Mouse (Mus musculus) testis, adult 2 months (tissue): ENCODE results near the gene Gm37240.

ENCODE experiments used
- CTCF ChIP-seq: fragments of 200-500 bp; IDR thresholded peaks from 2 replicates; pipeline ENCODE4 v1.5.1; 2012; ENCODE audit warnings: low read depth, mild to moderate bottlenecking, inconsistent platforms, low read length, moderate library complexity; ENCODE audit not compliant: control insufficient read depth, insufficient read depth, insufficient replicate concordance
- POLR2A ChIP-seq: fragments of 200-500 bp; IDR thresholded peaks from 2 replicates; pipeline ENCODE4 v1.6.1; 2012; ENCODE audit warnings: low read depth, mild to moderate bottlenecking, inconsistent platforms, low read length, moderate library complexity; ENCODE audit not compliant: control insufficient read depth

DNA sequence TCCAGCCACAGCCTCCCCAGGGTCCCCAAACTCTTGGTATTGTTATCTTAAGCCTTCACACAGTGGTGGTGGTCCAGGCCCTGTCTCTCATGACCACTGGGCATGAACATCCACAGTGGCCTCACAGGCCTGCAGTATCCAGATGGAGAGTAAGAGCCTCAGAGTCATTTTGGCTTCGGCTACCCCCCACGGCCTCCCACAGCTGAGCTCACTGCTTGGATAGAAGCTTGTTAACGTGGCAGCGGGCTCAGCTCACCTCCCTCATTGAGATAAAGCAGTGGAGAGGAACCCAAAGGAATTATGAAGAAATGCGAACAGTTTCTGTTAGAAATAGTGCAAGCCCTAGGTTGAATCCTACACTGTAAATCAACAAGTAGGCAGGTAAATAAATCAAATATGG, 1439.5 kb downstream of the Gm37240 start:
- TF ChIP-seq CTCF (no peak), POLR2A (no peak)
